Mouse (Mus musculus) embryo, embryonic 11.5 days (tissue): ENCODE data around the gene Rbm38.

Experiments used
- DNase-seq: peaks from one replicate; pipeline ENCODE4 v3.0.0-alpha.2; 2012; ENCODE audit warnings: low read depth, low spot score

The Rbm38 gene

GRCm38 (mm10) chr2:173036611-173037010, 16.3 kb downstream of the Rbm38 start:
- no peak for DNase-seq

GRCm38 (mm10) chr2:173037347-173037746, 17.0 kb downstream of the Rbm38 start:
- no peak for DNase-seq

GRCm38 (mm10) chr2:173037827-173038607, 17.7 kb downstream of the Rbm38 start:
- no peak for DNase-seq

GRCm38 (mm10) chr2:173039041-173039440, 18.7 kb downstream of the Rbm38 start:
- DNase-seq, result no peak

GRCm38 (mm10) chr2:173040803-173041202, 20.5 kb downstream of the Rbm38 start:
- no peak for DNase-seq

GRCm38 (mm10) chr2:173041242-173041641, 20.9 kb downstream of the Rbm38 start:
- DNase-seq, result no peak

- no peak for DNase-seq
Measured at GRCm38 (mm10) chr2:173041893-173042292, 21.6 kb downstream of the Rbm38 start.

GRCm38 (mm10) chr2:173042504-173043162, 22.3 kb downstream of the Rbm38 start:
- no peak for DNase-seq

- no peak for DNase-seq
Measured at GRCm38 (mm10) chr2:173044198-173044970, 24.1 kb downstream of the Rbm38 start.

- DNase-seq, result no peak
Measured at GRCm38 (mm10) chr2:173046582-173047297, 26.4 kb downstream of the Rbm38 start.

- no peak for DNase-seq
Measured at GRCm38 (mm10) chr2:173047471-173047870, 27.2 kb downstream of the Rbm38 start.

- DNase-seq, result no peak
Measured at GRCm38 (mm10) chr2:173048041-173048745, 27.9 kb downstream of the Rbm38 start.

GRCm38 (mm10) chr2:173049231-173049630, 28.9 kb downstream of the Rbm38 start:
- no peak for DNase-seq

GRCm38 (mm10) chr2:173049817-173050216, 29.5 kb downstream of the Rbm38 start:
- DNase-seq, result no peak

GRCm38 (mm10) chr2:173050604-173051382, 30.5 kb downstream of the Rbm38 start:
- DNase-seq, result no peak

- no peak for DNase-seq
Measured at GRCm38 (mm10) chr2:173052881-173053280, 32.6 kb downstream of the Rbm38 start.

GRCm38 (mm10) chr2:173053846-173054245, 33.5 kb downstream of the Rbm38 start:
- no peak for DNase-seq

- no peak for DNase-seq
Measured at GRCm38 (mm10) chr2:173056303-173056881, 36.1 kb downstream of the Rbm38 start.

GRCm38 (mm10) chr2:173056882-173057315, 36.6 kb downstream of the Rbm38 start:
- DNase-seq, result no peak

GRCm38 (mm10) chr2:173057623-173058022, 37.3 kb downstream of the Rbm38 start:
- no peak for DNase-seq
